Mouse (Mus musculus): Measurements from ENCODE around the gene Timm10.
A peak's percentile ranks its signal among the peaks of the same experiment; 100 is the strongest.

Gene Timm10

DNA sequence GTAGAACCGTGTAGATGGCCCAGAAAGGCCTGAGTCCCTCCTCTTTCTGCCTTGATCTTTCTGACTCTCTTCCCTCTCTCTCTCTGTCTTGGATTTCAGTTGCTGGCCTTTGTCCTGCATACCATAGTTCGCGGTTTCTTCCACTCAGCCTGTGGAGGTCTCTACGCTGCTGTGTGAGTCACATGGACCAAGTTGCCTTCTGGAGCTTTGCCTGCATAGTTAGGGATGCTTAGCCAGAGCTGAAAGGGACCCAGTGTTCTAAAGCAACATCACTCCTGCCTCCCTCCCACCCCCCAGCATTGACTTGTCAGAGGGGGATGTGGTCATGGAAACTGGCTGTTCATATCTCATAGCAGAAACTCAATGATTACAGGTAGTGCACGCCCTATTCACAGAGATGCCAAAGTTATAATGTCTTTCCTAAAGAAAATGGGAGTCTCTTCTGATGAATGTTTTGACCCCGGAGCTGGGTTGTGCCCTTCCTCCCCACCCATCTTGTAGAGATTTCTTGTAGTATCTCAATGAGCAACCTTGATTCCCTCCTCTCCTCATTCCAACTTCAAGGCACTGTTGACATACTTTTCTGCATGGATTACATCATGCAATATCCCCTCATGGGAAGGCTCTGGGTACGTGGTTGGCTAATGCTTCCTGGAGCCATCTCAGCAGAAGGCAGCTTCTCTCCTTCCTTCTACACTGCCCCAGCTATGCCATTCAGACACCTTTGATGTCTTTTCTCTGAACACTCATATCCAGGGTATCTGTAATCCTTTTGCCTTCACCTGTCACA lies 33.4 kb downstream of the Timm10 start:
- DNase-seq (ENCODE audit: low spot score in 2 of 2), result no peak

DNA sequence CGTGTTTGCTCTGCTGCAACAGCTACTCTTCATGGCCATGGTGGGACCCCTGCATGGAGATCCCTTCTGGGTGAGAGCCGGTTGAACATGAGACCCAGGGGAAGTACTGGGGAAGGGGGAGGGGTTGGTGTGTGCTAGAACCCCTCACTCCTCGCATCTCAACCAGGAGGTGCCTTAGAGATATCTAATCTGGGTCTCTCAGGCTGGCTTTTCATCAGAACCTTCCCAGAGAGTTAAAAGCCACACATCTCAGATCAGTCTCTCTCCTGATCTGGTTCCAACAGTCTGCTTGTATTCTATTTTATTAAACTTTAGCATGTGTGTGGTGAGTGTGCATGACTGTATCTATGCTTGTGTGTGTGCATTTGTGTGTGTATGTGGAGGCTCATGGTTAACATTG lies 34.6 kb downstream of the Timm10 start:
- no peak for DNase-seq (ENCODE audit: low spot score in 2 of 2)

GRCm38 (mm10) chr2:84862231-84862630 lies 35.4 kb downstream of the Timm10 start:
- no peak for DNase-seq (ENCODE audit: low spot score in 2 of 2)

- DNase-seq (ENCODE audit: low spot score in 2 of 2), result peak; percentile 40 to 52
These were observed 39.1 kb downstream of the Timm10 start for GRCm38 (mm10) chr2:84865616-84866571.

DNA sequence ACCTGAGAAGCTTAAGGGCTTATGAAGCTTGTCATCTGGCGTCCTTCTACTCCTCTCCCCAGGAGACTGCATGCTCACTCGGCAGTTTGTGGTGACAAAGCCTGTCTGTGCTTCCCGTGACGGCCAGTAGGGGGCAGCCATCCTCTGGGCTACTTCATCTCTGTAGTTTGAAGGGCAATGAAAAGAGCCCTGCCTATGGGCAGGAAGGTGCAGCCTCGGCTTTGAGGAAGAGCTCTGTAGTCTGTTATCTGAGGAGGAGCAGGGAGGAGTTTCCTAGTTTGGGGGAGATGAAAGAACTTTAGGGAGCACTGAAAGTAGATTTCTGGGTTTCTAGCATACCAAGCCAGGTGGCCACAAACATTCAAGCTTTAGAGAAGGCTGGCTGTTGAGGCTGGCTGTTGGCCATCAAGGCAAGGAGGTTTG lies 41.7 kb downstream of the Timm10 start:
- peak; percentile 68 to 73 for DNase-seq (ENCODE audit: low spot score in 2 of 2)

GRCm38 (mm10) chr2:84868977-84869376 lies 42.2 kb downstream of the Timm10 start:
- no peak for DNase-seq (ENCODE audit: low spot score in 2 of 2)

- no peak for DNase-seq (ENCODE audit: low spot score in 2 of 2)
These were observed 43.9 kb downstream of the Timm10 start for GRCm38 (mm10) chr2:84870623-84871160.

GRCm38 (mm10) chr2:84872105-84872716 lies 45.4 kb downstream of the Timm10 start:
- DNase-seq (ENCODE audit: low spot score in 2 of 2), result no peak

DNA sequence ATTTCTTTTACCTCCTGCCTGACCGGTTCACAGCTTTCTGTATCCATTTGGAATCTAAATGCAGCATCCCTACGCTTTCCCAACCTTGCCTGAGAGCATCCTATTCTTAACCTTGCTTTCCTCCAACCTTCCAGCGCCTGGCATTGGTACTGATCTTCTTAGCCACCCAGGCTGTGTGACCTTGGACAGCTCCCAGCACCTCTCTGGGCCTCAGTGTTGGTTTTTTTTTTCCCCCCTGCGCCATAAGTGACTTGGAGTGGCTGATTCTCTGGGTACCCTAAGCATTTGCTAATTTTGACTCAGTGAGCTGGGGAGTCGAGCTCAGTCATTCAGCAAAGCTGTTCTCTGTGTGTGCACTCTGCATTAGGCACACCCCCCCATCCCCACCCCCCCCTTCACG lies 49.0 kb downstream of the Timm10 start:
- DNase-seq (ENCODE audit: low spot score in 2 of 2), result no peak
